Comparison of ENCODE assay signal across 18 mouse cellular contexts in the genomic region with DNA sequence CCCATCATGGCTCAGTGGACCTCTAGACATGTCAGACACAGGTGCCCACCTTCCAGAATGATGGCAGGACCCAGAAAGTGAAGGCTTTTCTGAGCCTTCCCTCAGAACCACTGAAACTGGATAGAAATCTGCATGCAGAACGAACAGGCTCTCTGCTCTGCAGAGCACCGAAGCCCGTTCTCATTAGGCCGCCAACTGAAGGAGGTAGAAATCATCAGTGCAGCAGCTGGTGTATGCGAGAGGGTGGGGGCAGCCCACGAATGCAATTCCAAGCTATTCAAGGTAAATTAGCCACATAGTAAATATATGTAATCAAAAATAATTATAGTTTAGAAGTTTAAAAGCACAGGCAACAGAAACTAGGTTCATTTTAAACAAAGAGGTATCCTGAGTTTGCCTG.
DNase-seq lines count a peak whose midpoint lies in the region; ATAC-seq and TF ChIP-seq lines count a peak whose summit lies in the region.
"Had no signal": no experiment of that assay in that cellular context is flagged by ENCODE, and none has a peak within 500 bp of the region (broad histone marks: within the 10 kb centered on the region; RNA-seq: fewer than 3 reads in every experiment).

No protein-coding gene starts in this region.

- no peaks in the 10 kb centered on the region for H3K27me3 ChIP-seq in intestine, embryonic 15.5 days (replicated peaks)
- H3K27me3 ChIP-seq: limb, embryonic 13.5 days; Patski had no signal

- ATAC-seq in intestine, embryonic 15.5 days: no peak
- ATAC-seq: activated CD4-positive, CD25-positive, alpha-beta regulatory T cell, adult 4 months; midbrain, embryonic 16.5 days; Patski had no signal

- no peak for TF ChIP-seq CTCF in layer of hippocampus, adult 2 months (conservative IDR thresholded peaks at IDR 0.05)

- WGBS in intestine, embryonic 15.5 days: 83% methylated on average over 6 of the region's 6 CpGs

- no peak overlapping the region for H3K4me3 ChIP-seq in layer of hippocampus, adult 2 months
- H3K4me3 ChIP-seq in intestine, embryonic 15.5 days (replicated peaks): no peak overlapping the region
- H3K4me3 ChIP-seq: limb, embryonic 13.5 days had no signal

- no peaks in the 10 kb centered on the region for H3K4me1 ChIP-seq in intestine, embryonic 15.5 days (replicated peaks)
- H3K4me1 ChIP-seq: limb, embryonic 13.5 days had no signal

- peak; percentile 8 for DNase-seq in layer of hippocampus, adult 11-12 months (ENCODE audit: low spot score)
- no peak for DNase-seq in layer of hippocampus, adult 2 months (ENCODE audit: low spot score in 2 of 2)
- DNase-seq in retina, embryonic 14.5 days (ENCODE audit: low spot score): peak; percentile 29
- no peak for DNase-seq in retina, postnatal 1 day
- peak; percentile 42 for DNase-seq in layer of hippocampus, adult 9-11 months
- DNase-seq in embryo, embryonic 10.5 days (ENCODE audit: low spot score): no peak
- DNase-seq: adrenal gland, postnatal 25 days; gastrocnemius, postnatal 25 days; kidney, adult 2 months; kidney, postnatal 14 days; spleen, adult 18-20 months; thymus, adult 2 months had no signal

- H3K9me3 ChIP-seq in intestine, embryonic 15.5 days: no peaks in the 10 kb centered on the region
- H3K9me3 ChIP-seq: limb, embryonic 13.5 days had no signal

- H3K36me3 ChIP-seq in intestine, embryonic 15.5 days: no peaks in the 10 kb centered on the region
- H3K36me3 ChIP-seq: limb, embryonic 13.5 days had no signal

- H3K9ac ChIP-seq in intestine, embryonic 15.5 days: no peak overlapping the region
- H3K9ac ChIP-seq: limb, embryonic 13.5 days; liver, embryonic 14.5 days had no signal

- H3K4me2 ChIP-seq in intestine, embryonic 15.5 days (replicated peaks): no peak overlapping the region
- H3K4me2 ChIP-seq: limb, embryonic 13.5 days had no signal

- no peak overlapping the region for H3K27ac ChIP-seq in layer of hippocampus, adult 2 months
- H3K27ac ChIP-seq in intestine, embryonic 15.5 days: no peak overlapping the region
- H3K27ac ChIP-seq: limb, embryonic 13.5 days; liver, embryonic 14.5 days had no signal

Comparison
In these comparisons a context has a peak if more than half of its experiments do, and no peak if none do; other contexts are left out.
1. DNase-seq: peak in layer of hippocampus, adult 11-12 months (single experiment), retina, embryonic 14.5 days (single experiment) and layer of hippocampus, adult 9-11 months (single experiment); none in layer of hippocampus, adult 2 months (0 of 2), retina, postnatal 1 day (single experiment) and embryo, embryonic 10.5 days (single experiment).